Mouse (Mus musculus) urinary bladder, postnatal 25 days (tissue): ENCODE measurements at regions not wholly inside any gene's neighbourhood (a gene's known extent, or its start where the extent isn't known, plus 50 kb on each side); places are given as distances from the start of the nearest gene placed in this dataset.
A peak's percentile ranks its signal among the peaks of the same experiment; 100 is the strongest.

Experiments
- DNase-seq: peaks from one replicate; pipeline ENCODE4 v3.0.0; 2022; ENCODE audit warnings: low spot score

- no peak for DNase-seq
Observed at GRCm38 (mm10) chr17:88910144-88910543, 118.4 kb upstream of the Lhcgr start.

DNA sequence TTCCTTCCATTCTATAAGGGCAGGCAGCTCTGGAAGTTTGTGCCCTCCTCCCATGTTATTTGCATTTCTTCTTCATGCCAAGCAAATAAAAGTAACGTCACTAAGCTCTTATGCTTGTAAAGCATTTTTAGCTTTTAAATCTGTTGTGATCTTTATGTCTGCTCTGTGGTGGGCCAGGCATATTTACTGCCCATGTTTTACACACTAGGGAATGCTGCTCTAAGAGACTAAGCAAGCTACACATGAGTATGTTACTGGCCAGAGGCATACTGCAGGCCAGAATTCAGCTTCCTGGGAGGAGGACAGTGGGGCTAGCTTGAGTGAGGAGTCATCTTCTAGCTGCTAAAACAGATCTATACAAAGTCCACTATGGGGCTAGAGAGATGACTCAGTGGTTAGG is 110.0 kb upstream of the Lhcgr start:
- no peak for DNase-seq

DNA sequence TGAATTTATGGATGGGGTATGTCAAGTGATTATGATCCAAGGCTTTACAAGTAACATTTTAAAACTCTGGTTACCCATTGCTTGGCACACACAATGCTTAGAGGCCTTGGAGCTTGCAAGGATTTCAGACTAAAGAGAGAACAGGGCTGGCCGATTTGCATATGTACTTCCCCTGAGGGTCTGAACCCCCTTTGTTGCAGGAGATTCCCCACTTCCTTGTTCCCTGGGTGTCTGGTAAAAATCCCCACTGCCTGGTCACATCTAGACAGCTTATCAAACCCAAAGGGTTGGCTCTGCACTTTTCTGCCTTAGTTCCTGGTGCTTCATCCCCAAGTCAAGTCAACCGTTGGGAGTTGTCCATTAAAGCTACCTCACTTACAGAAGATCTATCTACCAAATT is 109.1 kb upstream of the Lhcgr start:
- DNase-seq: no peak

GRCm38 (mm10) chr17:88898705-88899668 is 107.2 kb upstream of the Lhcgr start:
- DNase-seq: no peak

- no peak for DNase-seq
Observed at GRCm38 (mm10) chr17:88893451-88893850, 101.7 kb upstream of the Lhcgr start.

DNA sequence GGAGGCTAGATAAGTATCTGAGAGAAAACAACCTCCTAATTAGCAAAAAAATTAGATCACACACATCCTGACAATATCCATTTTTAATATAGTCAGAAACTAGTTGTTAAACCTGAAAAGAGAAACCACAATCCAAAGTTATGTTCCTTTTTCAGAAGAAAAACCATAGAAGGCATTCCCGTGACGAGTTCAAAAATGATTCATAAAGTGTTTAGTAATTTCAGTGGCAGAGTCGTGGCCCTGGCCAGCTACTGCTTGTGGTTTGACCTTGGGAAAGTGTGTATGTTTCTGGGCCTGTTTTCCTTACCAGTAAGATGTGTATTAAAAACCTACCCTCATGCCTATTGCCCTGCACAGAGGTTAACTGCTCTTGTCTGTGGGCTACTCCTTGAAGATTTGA is 93.7 kb upstream of the Lhcgr start:
- DNase-seq: no peak

GRCm38 (mm10) chr17:88879736-88880135 is 87.9 kb upstream of the Lhcgr start:
- DNase-seq: no peak

GRCm38 (mm10) chr17:88870342-88870985 is 78.7 kb upstream of the Lhcgr start:
- DNase-seq: no peak

GRCm38 (mm10) chr17:88864631-88865030 is 72.8 kb upstream of the Lhcgr start:
- no peak for DNase-seq

- DNase-seq: no peak
Observed at GRCm38 (mm10) chr17:88864214-88864613, 72.4 kb upstream of the Lhcgr start.

- no peak for DNase-seq
Observed at GRCm38 (mm10) chr17:88861128-88861527, 69.3 kb upstream of the Lhcgr start.

GRCm38 (mm10) chr17:88860576-88860975 is 68.8 kb upstream of the Lhcgr start:
- DNase-seq: no peak

- DNase-seq: peak; percentile 7
Observed at GRCm38 (mm10) chr17:88858666-88859065, 66.9 kb upstream of the Lhcgr start.

GRCm38 (mm10) chr17:88847255-88847654 is 55.5 kb upstream of the Lhcgr start:
- no peak for DNase-seq

GRCm38 (mm10) chr17:88845278-88845677 is 53.5 kb upstream of the Lhcgr start:
- DNase-seq: no peak
